In the genomic region with DNA sequence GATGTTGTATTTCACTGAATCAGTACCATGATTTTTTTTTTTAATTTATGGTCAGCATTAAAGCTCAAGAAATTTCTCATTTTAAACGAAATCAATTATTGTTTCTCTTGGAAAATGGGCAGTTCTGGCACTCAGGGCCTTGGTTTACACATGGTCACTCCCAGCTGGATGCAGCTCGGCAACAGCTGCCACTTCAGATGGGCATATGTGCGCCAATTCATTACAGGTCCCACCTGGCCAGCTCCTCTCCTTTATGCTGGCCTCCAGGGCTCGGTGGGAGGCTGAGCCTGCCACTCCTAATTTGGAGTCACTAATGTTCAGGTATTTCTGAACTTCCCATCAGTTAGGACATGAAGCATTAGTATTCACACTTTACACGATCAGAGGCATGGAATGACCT, we compare ENCODE assay signal across 24 mouse cellular contexts.
A peak's percentile ranks its signal among the peaks of the same experiment; 100 is the strongest.
DNase-seq lines count a peak whose midpoint lies in the region; ATAC-seq and TF ChIP-seq lines count a peak whose summit lies in the region.
"Had no signal": no experiment of that assay in that cellular context is flagged by ENCODE, and none has a peak within 500 bp of the region (broad histone marks: within the 10 kb centered on the region; RNA-seq: fewer than 3 reads in every experiment).

No protein-coding gene starts in this region.

- TF ChIP-seq CTCF in hindbrain, postnatal 0 days (IDR thresholded peaks at IDR 0.05; ENCODE audit: low read depth), result no peak

- peak; percentile 68 for ATAC-seq in hindbrain, postnatal 0 days
- ATAC-seq in hindbrain, embryonic 11.5 days (ENCODE audit: low FRiP score), result no peak
- ATAC-seq in forebrain, embryonic 14.5 days, result no peak
- ATAC-seq: CD4-positive, CD25-positive, alpha-beta regulatory T cell, adult 4 months; forebrain, embryonic 16.5 days; hindbrain, embryonic 16.5 days had no signal

- WGBS in hindbrain, postnatal 0 days, result 55% methylated on average over 5 of the region's 5 CpGs
- 82% methylated on average over 5 of the region's 5 CpGs for WGBS in hindbrain, embryonic 11.5 days
- WGBS in forebrain, embryonic 14.5 days, result 76% methylated on average over 5 of the region's 5 CpGs

- H3K4me2 ChIP-seq in hindbrain, postnatal 0 days (ENCODE audit: low read depth, low read length), result no peak overlapping the region
- no peak overlapping the region for H3K4me2 ChIP-seq in hindbrain, embryonic 11.5 days (replicated peaks; ENCODE audit: low read depth, low read length)
- no peak overlapping the region for H3K4me2 ChIP-seq in forebrain, embryonic 14.5 days (ENCODE audit: low read length)
- H3K4me2 ChIP-seq: embryonic facial prominence, embryonic 15.5 days; heart, embryonic 12.5 days; hindbrain, embryonic 12.5 days had no signal

- peak; percentile 66 for DNase-seq in hindbrain, postnatal 0 days (ENCODE audit: low spot score)
- no peak for DNase-seq in hindbrain, embryonic 11.5 days (ENCODE audit: low spot score)
- peak; percentile 17 for DNase-seq in cerebellum, adult 11 months
- DNase-seq in cerebellum, adult 8-10 months, result peak; percentile 18
- peak; percentile 70 to 78 for DNase-seq in cerebellum, postnatal 14 days
- DNase-seq in forebrain, embryonic 14.5 days (ENCODE audit: low spot score), result no peak
- no peak for DNase-seq in liver
- no peak for DNase-seq in frontal cortex, postnatal 25 days (ENCODE audit: low spot score in 2 of 2)
- DNase-seq: adrenal gland, postnatal 14 days; B cell, adult 2 months; embryo, embryonic 11 days; gastrocnemius, adult 2 months; gastrocnemius, postnatal 25 days; heart, postnatal 36 days; kidney, adult 18-20 months had no signal

- H3K27me3 ChIP-seq in hindbrain, postnatal 0 days (ENCODE audit: insufficient read depth, low read length), result no peaks in the 10 kb centered on the region
- no peaks in the 10 kb centered on the region for H3K27me3 ChIP-seq in hindbrain, embryonic 11.5 days (ENCODE audit: control insufficient read depth, insufficient read depth, low read length)
- H3K27me3 ChIP-seq in forebrain, embryonic 14.5 days (replicated peaks; ENCODE audit: control insufficient read depth, insufficient read depth, low read length), result no peaks in the 10 kb centered on the region
- H3K27me3 ChIP-seq: embryonic facial prominence, embryonic 15.5 days; heart, embryonic 12.5 days; hindbrain, embryonic 12.5 days had no signal

- peaks cover 7% of the 10 kb centered on the region; the same call in 1 of the 2 replicates for H3K4me1 ChIP-seq in hindbrain, postnatal 0 days (ENCODE audit: insufficient read depth, low read length)
- H3K4me1 ChIP-seq in hindbrain, embryonic 11.5 days (replicated peaks; ENCODE audit: control insufficient read depth, insufficient read depth, low read length), result no peaks in the 10 kb centered on the region
- peaks cover 4% of the 10 kb centered on the region for H3K4me1 ChIP-seq in forebrain, embryonic 14.5 days (ENCODE audit: control insufficient read depth, insufficient read depth, low read length)
- H3K4me1 ChIP-seq: forebrain, embryonic 10.5 days; heart, embryonic 12.5 days had no signal

- no peaks in the 10 kb centered on the region for H3K36me3 ChIP-seq in hindbrain, postnatal 0 days (ENCODE audit: insufficient read depth, low read length)
- no peaks in the 10 kb centered on the region for H3K36me3 ChIP-seq in hindbrain, embryonic 11.5 days (ENCODE audit: control insufficient read depth, insufficient read depth, low read length)
- H3K36me3 ChIP-seq in forebrain, embryonic 14.5 days (ENCODE audit: control insufficient read depth, insufficient read depth, low read length), result no peaks in the 10 kb centered on the region
- H3K36me3 ChIP-seq: embryonic facial prominence, embryonic 15.5 days; forebrain, embryonic 10.5 days; G1E; heart, embryonic 12.5 days; hindbrain, embryonic 12.5 days had no signal

- no peak overlapping the region for H3K9ac ChIP-seq in hindbrain, postnatal 0 days (replicated peaks; ENCODE audit: low read length)
- H3K9ac ChIP-seq in hindbrain, embryonic 11.5 days (ENCODE audit: low read depth, low read length), result no peak overlapping the region
- no peak overlapping the region for H3K9ac ChIP-seq in forebrain, embryonic 14.5 days (ENCODE audit: low read length)
- H3K9ac ChIP-seq: embryonic facial prominence, embryonic 15.5 days; heart, embryonic 12.5 days; hindbrain, embryonic 12.5 days had no signal

- no peaks in the 10 kb centered on the region for H3K9me3 ChIP-seq in hindbrain, postnatal 0 days (ENCODE audit: low read length)
- no peaks in the 10 kb centered on the region for H3K9me3 ChIP-seq in hindbrain, embryonic 11.5 days (ENCODE audit: control insufficient read depth, low read length)
- no peaks in the 10 kb centered on the region for H3K9me3 ChIP-seq in forebrain, embryonic 14.5 days (replicated peaks; ENCODE audit: control insufficient read depth, low read length)
- H3K9me3 ChIP-seq: embryonic facial prominence, embryonic 15.5 days; forebrain, embryonic 10.5 days; heart, embryonic 12.5 days; hindbrain, embryonic 12.5 days had no signal

- H3K4me3 ChIP-seq in hindbrain, postnatal 0 days (ENCODE audit: low read length), result no peak overlapping the region
- no peak overlapping the region for H3K4me3 ChIP-seq in hindbrain, embryonic 11.5 days (ENCODE audit: low read depth, low read length)
- H3K4me3 ChIP-seq in forebrain, embryonic 14.5 days (ENCODE audit: low read depth, low read length), result no peak overlapping the region
- H3K4me3 ChIP-seq: embryonic facial prominence, embryonic 15.5 days; erythroblast, embryonic 14.5 days; forebrain, embryonic 10.5 days; gastrocnemius, adult 2 months; heart, embryonic 12.5 days; hindbrain, embryonic 12.5 days had no signal

- H3K27ac ChIP-seq in hindbrain, postnatal 0 days, result no peak overlapping the region
- H3K27ac ChIP-seq in hindbrain, embryonic 11.5 days (ENCODE audit: low read depth, low read length), result no peak overlapping the region
- H3K27ac ChIP-seq in forebrain, embryonic 14.5 days (ENCODE audit: low read depth, low read length), result no peak overlapping the region
- H3K27ac ChIP-seq: embryonic facial prominence, embryonic 15.5 days; forebrain, embryonic 10.5 days; gastrocnemius, adult 2 months; hindbrain, embryonic 12.5 days had no signal

Comparison
In these comparisons a context has a peak if more than half of its experiments do, and no peak if none do; other contexts are left out.
1. DNase-seq: peak in hindbrain, postnatal 0 days (single experiment), cerebellum, adult 11 months (single experiment), cerebellum, adult 8-10 months (single experiment) and cerebellum, postnatal 14 days (2 of 2); none in hindbrain, embryonic 11.5 days (single experiment), forebrain, embryonic 14.5 days (single experiment), liver (single experiment) and frontal cortex, postnatal 25 days (0 of 2).